Mouse (Mus musculus): ENCODE results near the gene Dysf. TPM values are rescaled to one million over a fixed set of nuclear protein-coding genes. Genes with fewer than 3 reads are reported as not detected.

Gene Dysf
- total RNA-seq, 2 experiments from 2014 or later, result 7.9 TPM; not detected in 1

- ATAC-seq (replicated peaks; ENCODE audit: low FRiP score, poor library complexity, severe bottlenecking), result no peak
Observed at GRCm38 (mm10) chr6:84147206-84148004, 139.0 kb downstream of the Dysf start.

- no peak for ATAC-seq (replicated peaks; ENCODE audit: low FRiP score, poor library complexity, severe bottlenecking)
Observed at GRCm38 (mm10) chr6:84148470-84148869, 140.1 kb downstream of the Dysf start.

DNA sequence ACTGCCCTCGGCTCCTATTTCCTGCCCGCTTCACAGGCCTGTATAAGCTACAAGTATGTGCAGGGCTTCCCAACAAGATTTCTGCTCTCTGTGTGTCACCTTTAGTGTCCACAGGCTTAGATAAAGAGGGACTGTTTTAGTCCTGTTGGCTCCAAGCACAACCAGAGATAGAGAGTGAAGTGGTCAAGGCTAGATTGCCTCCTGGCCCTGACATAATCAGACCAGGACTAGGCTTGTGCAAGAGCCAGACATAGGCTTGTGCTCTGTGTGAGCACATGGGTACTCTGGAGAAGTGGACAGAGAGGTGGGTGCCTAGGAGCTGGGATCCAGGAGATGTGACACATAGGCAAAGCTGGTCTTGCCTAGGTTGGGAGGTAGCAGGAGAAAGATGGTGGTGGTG is 146.1 kb downstream of the Dysf start:
- ATAC-seq (replicated peaks; ENCODE audit: low FRiP score, poor library complexity, severe bottlenecking), result no peak

- ATAC-seq (replicated peaks; ENCODE audit: low FRiP score, poor library complexity, severe bottlenecking), result no peak
Observed at GRCm38 (mm10) chr6:84155765-84156164, 147.4 kb downstream of the Dysf start.

DNA sequence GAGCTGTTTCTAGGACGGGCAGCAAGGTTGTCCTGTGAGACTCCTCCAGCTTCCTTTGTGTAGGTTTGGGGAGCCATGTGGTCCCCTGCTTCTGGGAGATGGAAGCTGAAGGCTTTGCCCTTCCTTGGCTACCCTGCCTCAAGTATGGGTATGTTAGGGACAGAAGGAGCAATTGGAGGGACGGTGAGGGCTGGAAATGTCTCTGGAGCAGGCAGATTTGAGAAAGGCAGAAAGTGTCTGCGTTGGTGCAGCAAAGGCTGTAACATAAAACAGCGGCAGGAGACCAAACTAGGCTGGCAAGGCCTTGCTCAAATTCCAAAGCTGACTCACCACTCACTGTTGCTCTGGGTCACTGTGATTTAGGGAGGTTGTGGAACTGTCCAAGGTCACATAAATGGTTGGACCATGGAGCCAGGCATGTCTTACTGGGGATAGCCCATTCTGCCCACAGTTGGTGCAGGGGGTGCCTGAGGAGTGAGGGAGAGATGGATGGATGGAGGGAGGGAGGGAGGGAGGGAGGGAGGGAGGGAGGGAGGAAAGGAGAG is 148.2 kb downstream of the Dysf start:
- no peak for ATAC-seq (replicated peaks; ENCODE audit: low FRiP score, poor library complexity, severe bottlenecking)

DNA sequence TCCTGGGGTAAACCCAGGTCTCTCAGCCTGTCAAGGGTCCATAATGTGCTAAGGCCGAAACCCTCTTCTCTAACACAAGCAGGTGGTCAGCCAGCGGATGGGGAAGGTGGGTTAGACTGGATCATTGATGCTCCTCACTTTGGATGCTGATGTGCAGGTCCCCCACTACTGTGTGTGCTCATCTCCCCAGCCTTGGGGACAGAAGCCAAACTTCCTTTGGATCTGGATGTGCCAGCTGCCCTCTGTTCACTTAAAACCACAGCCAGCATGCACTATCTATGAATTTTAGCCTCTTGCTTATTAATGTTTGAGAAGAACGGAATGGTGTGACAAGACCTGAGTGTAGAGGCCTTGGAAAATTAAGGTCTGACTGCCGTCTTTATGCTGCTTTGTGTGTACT is 150.7 kb downstream of the Dysf start:
- ATAC-seq (replicated peaks; ENCODE audit: low FRiP score, poor library complexity, severe bottlenecking), result no peak

DNA sequence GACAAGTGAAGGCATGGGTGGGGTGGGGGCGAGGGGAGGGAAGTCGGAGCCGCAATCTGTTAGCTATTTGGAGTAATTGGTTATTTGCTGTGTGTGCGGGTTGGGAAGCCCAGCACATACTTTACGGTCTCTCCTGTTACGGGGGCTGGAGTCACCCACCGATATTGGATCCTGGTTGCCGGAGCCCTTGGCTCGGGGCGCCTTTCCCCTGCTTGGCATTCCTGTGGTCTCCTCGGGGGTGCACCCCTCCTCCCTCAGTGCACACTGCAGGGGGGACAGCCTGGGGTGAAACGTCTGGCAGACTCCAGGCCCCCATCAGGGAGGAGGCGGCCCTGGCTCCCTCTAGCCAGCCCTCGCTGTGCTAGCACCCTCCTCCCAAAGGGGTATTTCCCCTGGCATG is 159.2 kb downstream of the Dysf start:
- ATAC-seq (replicated peaks; ENCODE audit: low FRiP score, poor library complexity, severe bottlenecking), result no peak

DNA sequence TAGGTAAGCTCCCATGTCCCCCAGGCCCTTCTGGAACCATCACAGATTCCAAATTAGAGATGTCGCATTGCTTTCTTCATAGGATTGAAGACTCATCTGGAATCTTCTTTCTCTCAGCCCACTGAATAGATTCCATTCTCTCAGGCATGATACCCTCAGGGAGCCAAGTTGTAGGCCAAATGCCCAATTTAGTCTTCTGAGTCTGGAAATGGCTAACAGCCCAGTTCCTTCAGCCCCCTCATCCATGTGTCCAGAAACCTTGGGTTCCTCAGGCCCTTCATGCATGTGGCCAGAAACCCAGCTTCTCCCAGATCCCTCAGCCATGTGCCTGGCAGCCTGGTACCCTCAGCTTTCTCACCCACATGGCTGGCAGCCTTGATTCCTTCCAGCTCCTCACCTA is 160.2 kb downstream of the Dysf start:
- no peak for ATAC-seq (replicated peaks; ENCODE audit: low FRiP score, poor library complexity, severe bottlenecking)

DNA sequence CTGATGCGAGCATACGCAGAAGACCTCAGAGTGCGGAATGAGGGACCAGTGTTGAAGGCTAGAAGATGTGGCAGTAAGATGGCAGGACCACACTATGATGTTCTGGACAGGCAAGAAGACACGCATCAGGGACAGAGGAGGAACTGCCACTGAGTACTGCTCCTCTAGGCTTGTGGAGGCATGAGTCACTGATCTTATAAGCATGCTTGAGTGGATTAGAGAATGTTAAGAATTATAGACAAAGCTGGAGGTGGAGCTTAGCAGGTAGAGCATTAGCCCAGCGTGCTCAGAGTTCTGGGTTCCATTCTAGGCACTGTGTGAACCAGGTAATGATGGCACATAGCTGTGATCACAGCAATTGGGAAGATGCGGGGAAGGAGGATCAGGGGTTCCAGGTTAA is 165.2 kb downstream of the Dysf start:
- no peak for ATAC-seq (replicated peaks; ENCODE audit: low FRiP score, poor library complexity, severe bottlenecking)

DNA sequence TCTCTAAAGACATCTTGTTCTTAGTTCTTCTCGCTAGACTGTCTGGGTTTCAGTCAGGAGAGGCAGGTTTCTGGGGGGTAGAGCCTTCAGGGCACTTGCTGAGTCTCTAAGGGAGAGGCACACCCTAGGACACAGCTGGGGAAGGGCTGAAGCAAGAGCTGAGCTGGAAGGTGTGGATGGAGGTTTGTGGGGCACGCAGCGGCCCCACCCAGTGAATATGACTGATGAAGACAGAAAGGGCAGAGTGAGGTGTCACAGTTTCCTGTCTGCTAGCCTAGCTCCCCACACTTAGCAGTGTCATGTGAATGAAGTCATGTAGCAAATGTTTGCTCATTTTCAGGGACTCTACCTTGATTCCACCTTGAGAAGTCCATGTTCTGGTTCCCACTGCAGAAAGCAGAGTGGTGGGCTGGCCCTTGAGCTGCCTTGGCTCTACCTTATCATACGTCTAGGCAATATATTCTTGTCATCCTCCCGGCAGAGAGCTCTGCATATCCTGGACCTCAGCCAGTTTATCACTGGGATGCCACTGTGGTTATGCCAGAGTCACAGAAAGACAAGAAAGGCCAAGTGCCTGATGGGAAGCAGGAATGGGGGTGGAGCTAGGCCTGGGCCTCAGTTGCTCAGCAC is 170.5 kb downstream of the Dysf start:
- ATAC-seq (replicated peaks; ENCODE audit: low FRiP score, poor library complexity, severe bottlenecking), result no peak

- ATAC-seq (replicated peaks; ENCODE audit: low FRiP score, poor library complexity, severe bottlenecking), result no peak
Observed at GRCm38 (mm10) chr6:84181452-84181851, 173.1 kb downstream of the Dysf start.

GRCm38 (mm10) chr6:84191656-84192250 is 183.4 kb downstream of the Dysf start:
- ATAC-seq (replicated peaks; ENCODE audit: low FRiP score, poor library complexity, severe bottlenecking), result no peak

DNA sequence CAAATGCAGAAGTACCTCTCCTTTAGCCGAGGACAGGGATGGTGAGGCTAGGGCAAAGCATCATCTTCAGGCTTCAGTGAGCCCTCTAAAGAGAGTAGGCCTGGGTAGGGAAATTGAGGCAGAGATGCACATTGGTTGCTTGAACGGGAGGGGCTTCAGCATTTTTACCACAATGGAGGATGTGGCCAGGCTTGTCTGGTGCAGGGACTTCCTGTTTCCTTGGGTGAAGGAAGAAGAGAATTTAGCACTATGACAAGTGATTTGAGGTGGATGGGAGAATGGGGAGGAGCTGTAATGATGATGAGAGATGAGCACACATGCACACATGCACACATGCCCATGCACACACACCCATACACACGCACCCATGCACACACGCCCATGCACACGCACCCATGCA is 188.1 kb downstream of the Dysf start:
- ATAC-seq (replicated peaks; ENCODE audit: low FRiP score, poor library complexity, severe bottlenecking), result no peak

GRCm38 (mm10) chr6:84197811-84198213 is 189.4 kb downstream of the Dysf start:
- ATAC-seq (replicated peaks; ENCODE audit: low FRiP score, poor library complexity, severe bottlenecking), result no peak

- no peak for ATAC-seq (replicated peaks; ENCODE audit: low FRiP score, poor library complexity, severe bottlenecking)
Observed at GRCm38 (mm10) chr6:84201721-84202490, 193.5 kb downstream of the Dysf start.

GRCm38 (mm10) chr6:84205611-84206010 is 197.2 kb downstream of the Dysf start:
- ATAC-seq (replicated peaks; ENCODE audit: low FRiP score, poor library complexity, severe bottlenecking), result no peak

GRCm38 (mm10) chr6:84208589-84208988 is 200.2 kb downstream of the Dysf start:
- no peak for ATAC-seq (replicated peaks; ENCODE audit: low FRiP score, poor library complexity, severe bottlenecking)

- ATAC-seq (replicated peaks; ENCODE audit: low FRiP score, poor library complexity, severe bottlenecking), result no peak
Observed at GRCm38 (mm10) chr6:84209736-84210434, 201.5 kb downstream of the Dysf start.

GRCm38 (mm10) chr6:84211473-84211872 is 203.1 kb downstream of the Dysf start:
- no peak for ATAC-seq (replicated peaks; ENCODE audit: low FRiP score, poor library complexity, severe bottlenecking)

- ATAC-seq (replicated peaks; ENCODE audit: low FRiP score, poor library complexity, severe bottlenecking), result no peak
Observed at GRCm38 (mm10) chr6:84213101-84213500, 204.7 kb downstream of the Dysf start.

Measured in erythroid progenitor cell, adult 5-6 weeks (primary cell).